Mouse (Mus musculus): ENCODE measurements around the gene Wdr78. TPM values are rescaled to one million over a fixed set of nuclear protein-coding genes. Genes with fewer than 3 reads are reported as not detected.
A peak's percentile ranks its signal among the peaks of the same experiment; 100 is the strongest.

Wdr78 gene
- polyA plus RNA-seq, 2 experiments = 3.4 to 7.0 TPM

GRCm38 (mm10) chr4:103126533-103126932, 12.2 kb upstream of the Wdr78 start:
- 81% methylated on average over 4 of the region's 4 CpGs for WGBS
- peaks cover 2% of the 10 kb centered on the region for H3K4me1 ChIP-seq (ENCODE audit: control insufficient read depth, insufficient read depth, low read length)

GRCm38 (mm10) chr4:103123606-103124005, 9.3 kb upstream of the Wdr78 start:
- TF ChIP-seq POLR2A (IDR thresholded peaks at IDR 0.05; ENCODE audit: borderline replicate concordance, extremely low read depth, insufficient read depth, insufficient read length) = no peak
- Histone ChIP-seq H3K9ac (ENCODE audit: low read depth, low read length, severe bottlenecking) (no peak overlapping the region), H3K27ac (replicated peaks; ENCODE audit: low read depth, low read length) (no peak overlapping the region), H3K4me2 (replicated peaks; ENCODE audit: low read depth, low read length, severe bottlenecking) (no peak overlapping the region), H3K27me3 (ENCODE audit: control insufficient read depth, insufficient read depth, low read length) (no peaks in the 10 kb centered on the region), H3K4me3 (replicated peaks; ENCODE audit: low read length) (no peak overlapping the region), H3K9me3 (ENCODE audit: control insufficient read depth, low read length) (no peaks in the 10 kb centered on the region), H3K36me3 (ENCODE audit: control insufficient read depth, insufficient read depth, low read length) (no peaks in the 10 kb centered on the region), H3K4me1 (ENCODE audit: control insufficient read depth, insufficient read depth, low read length) (peaks cover 16% of the 10 kb centered on the region)
- ATAC-seq (ENCODE audit: low FRiP score, low read depth) (no peak), DNase-seq (ENCODE audit: low spot score) (no peak)

More at GRCm38 (mm10) chr4:103126533-103126932, 12.2 kb upstream of the Wdr78 start:
- H3K4me2 ChIP-seq (replicated peaks; ENCODE audit: low read depth, low read length, severe bottlenecking) = no peak overlapping the region
- ATAC-seq (ENCODE audit: low FRiP score, low read depth) (no peak), DNase-seq (ENCODE audit: low spot score) (no peak)
- no peak overlapping the region for H3K27ac ChIP-seq (replicated peaks; ENCODE audit: low read depth, low read length)
- TF ChIP-seq POLR2A (IDR thresholded peaks at IDR 0.05; ENCODE audit: borderline replicate concordance, extremely low read depth, insufficient read depth, insufficient read length) = no peak
- no peaks in the 10 kb centered on the region for H3K27me3 ChIP-seq (ENCODE audit: control insufficient read depth, insufficient read depth, low read length)
- H3K36me3 ChIP-seq (ENCODE audit: control insufficient read depth, insufficient read depth, low read length) = peaks cover 14% of the 10 kb centered on the region
- H3K9me3 ChIP-seq (ENCODE audit: control insufficient read depth, low read length) = no peaks in the 10 kb centered on the region
- H3K9ac ChIP-seq (ENCODE audit: low read depth, low read length, severe bottlenecking) = no peak overlapping the region
- no peak overlapping the region for H3K4me3 ChIP-seq (replicated peaks; ENCODE audit: low read length)

GRCm38 (mm10) chr4:103123086-103123485, 8.7 kb upstream of the Wdr78 start:
- Histone ChIP-seq H3K4me1 (ENCODE audit: control insufficient read depth, insufficient read depth, low read length) (peaks cover 16% of the 10 kb centered on the region), H3K27me3 (ENCODE audit: control insufficient read depth, insufficient read depth, low read length) (no peaks in the 10 kb centered on the region), H3K9me3 (ENCODE audit: control insufficient read depth, low read length) (no peaks in the 10 kb centered on the region), H3K36me3 (ENCODE audit: control insufficient read depth, insufficient read depth, low read length) (no peaks in the 10 kb centered on the region), H3K4me2 (replicated peaks; ENCODE audit: low read depth, low read length, severe bottlenecking) (no peak overlapping the region), H3K4me3 (replicated peaks; ENCODE audit: low read length) (no peak overlapping the region), H3K9ac (ENCODE audit: low read depth, low read length, severe bottlenecking) (no peak overlapping the region), H3K27ac (replicated peaks; ENCODE audit: low read depth, low read length) (no peak overlapping the region)
- WGBS = 66% methylated on average over 2 of the region's 2 CpGs
- ATAC-seq (ENCODE audit: low FRiP score, low read depth) (no peak), DNase-seq (ENCODE audit: low spot score) (no peak)
- TF ChIP-seq POLR2A (IDR thresholded peaks at IDR 0.05; ENCODE audit: borderline replicate concordance, extremely low read depth, insufficient read depth, insufficient read length) = no peak

- DNase-seq (ENCODE audit: low spot score) = no peak
- H3K4me3 ChIP-seq (replicated peaks; ENCODE audit: low read length) = 0 out of 2 replicates have a peak overlapping the region, but pooled peaks have one; percentile 95
- no peak overlapping the region for H3K27ac ChIP-seq (replicated peaks; ENCODE audit: low read depth, low read length)
- H3K9me3 ChIP-seq (ENCODE audit: control insufficient read depth, low read length) = no peaks in the 10 kb centered on the region
- H3K36me3 ChIP-seq (ENCODE audit: control insufficient read depth, insufficient read depth, low read length) = 0 out of 2 replicates have a peak, but pooled peaks cover 5% of the 10 kb centered on the region
- no peak for TF ChIP-seq POLR2A (IDR thresholded peaks at IDR 0.05; ENCODE audit: borderline replicate concordance, extremely low read depth, insufficient read depth, insufficient read length)
- H3K9ac ChIP-seq (ENCODE audit: low read depth, low read length, severe bottlenecking) = no peak overlapping the region
- no peaks in the 10 kb centered on the region for H3K27me3 ChIP-seq (ENCODE audit: control insufficient read depth, insufficient read depth, low read length)
- WGBS = 87% methylated on average over 9 of the region's 9 CpGs
- peak overlapping the region; percentile 67 for H3K4me2 ChIP-seq (replicated peaks; ENCODE audit: low read depth, low read length, severe bottlenecking)
- no peak for ATAC-seq (ENCODE audit: low FRiP score, low read depth)
- H3K4me1 ChIP-seq (ENCODE audit: control insufficient read depth, insufficient read depth, low read length) = peaks cover 16% of the 10 kb centered on the region
These were observed 6.6 kb upstream of the Wdr78 start for GRCm38 (mm10) chr4:103120874-103121389.

- Histone ChIP-seq H3K27ac (replicated peaks; ENCODE audit: low read depth, low read length) (no peak overlapping the region), H3K36me3 (ENCODE audit: control insufficient read depth, insufficient read depth, low read length) (0 out of 2 replicates have a peak, but pooled peaks cover 5% of the 10 kb centered on the region), H3K9me3 (ENCODE audit: control insufficient read depth, low read length) (no peaks in the 10 kb centered on the region), H3K27me3 (ENCODE audit: control insufficient read depth, insufficient read depth, low read length) (no peaks in the 10 kb centered on the region), H3K4me3 (replicated peaks; ENCODE audit: low read length) (peak overlapping the region; percentile 95), H3K4me2 (replicated peaks; ENCODE audit: low read depth, low read length, severe bottlenecking) (peak overlapping the region; percentile 67), H3K9ac (ENCODE audit: low read depth, low read length, severe bottlenecking) (peak overlapping the region; percentile 96), H3K4me1 (ENCODE audit: control insufficient read depth, insufficient read depth, low read length) (peaks cover 16% of the 10 kb centered on the region)
- WGBS = 28% methylated on average over 3 of the region's 3 CpGs
- TF ChIP-seq POLR2A (IDR thresholded peaks at IDR 0.05; ENCODE audit: borderline replicate concordance, extremely low read depth, insufficient read depth, insufficient read length) = no peak
- no peak for DNase-seq (ENCODE audit: low spot score)
- ATAC-seq (ENCODE audit: low FRiP score, low read depth) = no peak
These were observed 6.0 kb upstream of the Wdr78 start for GRCm38 (mm10) chr4:103120395-103120794.

Data from limb, embryonic 14.5 days (tissue).